Mouse (Mus musculus): ENCODE data around the gene Oxct2b. TPM values are rescaled to one million over a fixed set of nuclear protein-coding genes. Genes with fewer than 3 reads are reported as not detected.

Oxct2b gene
- total RNA-seq (2021) = not detected
- long read RNA-seq, experiment 1 = 0 reads
- long read RNA-seq, experiment 2 = 0 reads

DNA sequence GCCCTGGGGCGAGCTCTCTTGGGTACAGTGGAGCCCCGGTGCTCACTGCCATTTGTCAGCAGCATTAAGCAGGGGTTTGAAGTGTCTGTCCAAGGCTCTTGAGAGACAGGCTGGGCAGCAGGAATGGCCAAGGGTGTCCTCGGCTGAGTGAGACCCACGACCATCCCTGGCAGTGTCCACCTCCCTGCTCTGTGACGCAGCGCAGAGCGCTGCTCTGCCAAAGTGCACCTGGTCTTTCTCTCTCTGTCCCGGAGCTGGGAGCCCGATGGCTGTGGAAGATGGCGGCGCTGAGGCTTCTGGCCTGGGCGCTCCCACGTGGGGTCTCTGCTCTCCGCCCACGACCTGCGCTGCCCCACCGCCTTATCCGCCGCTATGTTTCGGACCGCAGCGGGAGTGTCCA is at the start of gene Oxct2b:
Gene Oxct2b, plus strand, starts transcription at position 256 of the 400 bp plus-strand sequence.
- intact Hi-C loops (cut with DNase I) = no loop called here
- DNase-seq = no peak

DNA sequence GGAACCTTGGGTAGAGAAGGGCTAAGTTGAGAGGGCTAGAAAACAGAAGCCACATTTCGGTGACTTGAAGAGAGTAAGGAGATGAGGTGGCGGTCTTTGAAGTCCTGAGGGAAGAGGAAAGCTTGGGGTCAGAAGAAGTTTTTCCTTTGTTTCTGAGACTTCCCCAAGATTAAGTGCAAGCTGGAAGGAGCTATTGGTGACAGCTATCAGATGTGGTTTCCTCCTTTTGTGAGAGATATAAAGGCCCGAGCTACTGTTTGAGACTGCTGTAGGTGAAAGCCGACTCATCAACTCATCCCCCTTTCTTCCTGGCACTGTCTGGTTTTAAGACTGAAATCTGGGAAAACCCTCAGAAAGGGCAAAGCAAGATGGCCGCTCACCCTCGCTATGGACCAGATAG is 47.4 kb upstream of the Oxct2b start:
- intact Hi-C loops (cut with DNase I) = no loop called here
- Histone ChIP-seq H3K4me3 (no peak overlapping the region), H3K27ac (no peak overlapping the region)
- TF ChIP-seq CTCF (IDR thresholded peaks at IDR 0.05) = no peak
- DNase-seq = no peak

More for the DNA sequence above, at the start of gene Oxct2b:
- Histone ChIP-seq H3K4me3 (no peak within 1 kb of the TSS), H3K27ac (no peak within 1 kb of the TSS)
- TF ChIP-seq CTCF (IDR thresholded peaks at IDR 0.05) = no peak

DNA sequence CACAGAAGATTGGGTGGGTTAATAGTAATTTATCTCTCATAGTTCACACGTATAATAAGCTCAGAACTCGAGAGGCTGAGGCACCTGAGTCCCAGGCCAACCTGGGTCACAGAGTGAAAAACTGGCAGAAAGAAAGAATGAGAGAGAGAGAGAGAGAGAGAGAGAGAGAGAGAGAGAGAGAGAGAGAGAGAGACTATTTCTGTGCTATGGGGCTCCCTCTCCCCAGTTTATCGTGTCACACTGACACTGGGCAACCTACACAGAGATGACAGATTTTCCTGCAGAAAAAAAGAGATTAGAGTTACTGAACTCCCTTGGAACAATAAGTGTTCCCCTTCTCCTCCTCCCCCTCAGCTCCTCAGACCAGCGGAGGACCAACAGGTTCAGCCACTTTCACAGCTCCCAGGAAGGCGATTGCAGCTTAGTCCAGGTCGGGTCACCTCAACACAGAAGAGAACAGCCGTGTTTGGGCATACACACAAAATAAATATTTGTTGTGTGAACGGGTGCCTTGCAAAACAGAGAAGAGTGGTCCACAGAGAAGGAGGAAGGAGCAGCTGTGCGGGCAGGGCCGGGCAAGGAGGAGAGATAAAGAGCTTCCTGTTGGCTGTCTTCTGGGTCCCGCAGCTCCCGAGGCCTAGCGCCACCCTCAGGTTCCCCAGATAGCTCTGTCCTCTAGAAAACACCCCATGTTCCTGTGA is 44.6 kb upstream of the Oxct2b start:
- TF ChIP-seq CTCF (IDR thresholded peaks at IDR 0.05) = peak; percentile 50
- intact Hi-C loops (cut with DNase I) = no loop called here
- peak; percentile 44 for DNase-seq
- peak overlapping the region; percentile 34 for H3K4me3 ChIP-seq
- H3K27ac ChIP-seq = no peak overlapping the region

DNA sequence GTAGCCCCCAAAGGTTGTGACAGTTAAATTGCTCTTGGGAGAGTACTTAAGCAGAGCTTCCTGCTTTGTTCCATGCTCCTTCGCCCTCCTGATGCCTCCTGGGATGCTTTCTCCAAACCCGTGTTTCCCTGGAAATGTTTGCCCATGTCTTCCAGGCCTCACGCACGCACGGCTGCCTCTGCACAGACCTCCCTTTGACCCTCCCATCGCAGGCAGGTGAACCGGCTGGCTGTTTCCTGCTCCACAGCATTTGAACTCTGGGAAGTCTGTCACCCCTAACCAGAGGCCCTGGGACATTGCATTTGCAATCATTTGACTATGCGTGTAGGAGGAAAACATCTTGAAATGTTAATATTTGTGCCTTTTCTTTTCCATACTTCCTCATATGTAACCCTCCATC is 39.1 kb upstream of the Oxct2b start:
- Histone ChIP-seq H3K4me3 (no peak overlapping the region), H3K27ac (no peak overlapping the region)
- no peak for DNase-seq
- intact Hi-C loops (cut with DNase I) = no loop called here
- TF ChIP-seq CTCF (IDR thresholded peaks at IDR 0.05) = no peak

DNA sequence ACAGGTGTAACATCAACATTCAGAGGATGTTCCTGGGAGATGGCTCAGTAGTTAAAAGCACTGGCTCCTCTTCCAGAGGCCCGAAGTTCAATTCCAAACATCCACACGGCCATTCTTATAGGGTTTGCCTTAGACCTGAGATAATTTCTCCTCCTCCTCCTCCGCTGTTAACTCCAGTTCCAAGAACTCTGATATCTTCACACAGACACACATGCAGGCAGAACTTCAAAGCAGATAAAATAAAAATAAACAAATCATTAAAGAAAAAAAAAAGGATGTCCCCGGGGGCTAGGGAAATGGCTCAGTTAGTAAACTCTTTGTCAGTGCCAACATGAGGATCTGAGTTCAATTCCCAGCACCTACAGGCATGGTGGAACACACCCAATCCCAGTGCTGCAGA is 37.8 kb upstream of the Oxct2b start:
- no peak for TF ChIP-seq CTCF (IDR thresholded peaks at IDR 0.05)
- intact Hi-C loops (cut with DNase I) = no loop called here
- DNase-seq = no peak
- H3K27ac ChIP-seq = no peak overlapping the region
- no peak overlapping the region for H3K4me3 ChIP-seq

DNA sequence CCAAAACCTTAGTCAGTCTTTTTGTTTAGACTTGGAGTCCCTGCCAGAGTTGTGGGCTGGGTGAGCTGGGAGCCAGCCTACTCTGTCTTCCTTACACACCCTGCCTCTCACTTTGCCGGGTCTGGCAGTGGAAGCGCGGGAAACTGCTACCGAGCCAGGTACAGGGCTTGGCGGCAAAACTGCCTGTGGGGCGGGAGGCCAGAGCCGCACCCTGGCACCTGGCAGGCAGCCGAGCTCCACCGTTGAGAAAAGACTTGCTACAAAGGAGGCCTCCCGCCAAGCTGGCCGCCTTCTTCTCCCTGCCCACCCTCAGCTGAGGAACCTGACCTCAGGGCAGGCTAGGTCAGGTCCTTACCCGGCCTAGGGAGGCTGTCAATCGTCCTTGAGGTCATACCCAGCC is 35.3 kb upstream of the Oxct2b start:
- no peak for TF ChIP-seq CTCF (IDR thresholded peaks at IDR 0.05)
- H3K27ac ChIP-seq = no peak overlapping the region
- no peak overlapping the region for H3K4me3 ChIP-seq
- intact Hi-C loops (cut with DNase I) = loop anchor here (5.0 kb wide), 2 partner anchors 168 to 183 kb away; no protein-coding TSS in a partner anchor
- no peak for DNase-seq

DNA sequence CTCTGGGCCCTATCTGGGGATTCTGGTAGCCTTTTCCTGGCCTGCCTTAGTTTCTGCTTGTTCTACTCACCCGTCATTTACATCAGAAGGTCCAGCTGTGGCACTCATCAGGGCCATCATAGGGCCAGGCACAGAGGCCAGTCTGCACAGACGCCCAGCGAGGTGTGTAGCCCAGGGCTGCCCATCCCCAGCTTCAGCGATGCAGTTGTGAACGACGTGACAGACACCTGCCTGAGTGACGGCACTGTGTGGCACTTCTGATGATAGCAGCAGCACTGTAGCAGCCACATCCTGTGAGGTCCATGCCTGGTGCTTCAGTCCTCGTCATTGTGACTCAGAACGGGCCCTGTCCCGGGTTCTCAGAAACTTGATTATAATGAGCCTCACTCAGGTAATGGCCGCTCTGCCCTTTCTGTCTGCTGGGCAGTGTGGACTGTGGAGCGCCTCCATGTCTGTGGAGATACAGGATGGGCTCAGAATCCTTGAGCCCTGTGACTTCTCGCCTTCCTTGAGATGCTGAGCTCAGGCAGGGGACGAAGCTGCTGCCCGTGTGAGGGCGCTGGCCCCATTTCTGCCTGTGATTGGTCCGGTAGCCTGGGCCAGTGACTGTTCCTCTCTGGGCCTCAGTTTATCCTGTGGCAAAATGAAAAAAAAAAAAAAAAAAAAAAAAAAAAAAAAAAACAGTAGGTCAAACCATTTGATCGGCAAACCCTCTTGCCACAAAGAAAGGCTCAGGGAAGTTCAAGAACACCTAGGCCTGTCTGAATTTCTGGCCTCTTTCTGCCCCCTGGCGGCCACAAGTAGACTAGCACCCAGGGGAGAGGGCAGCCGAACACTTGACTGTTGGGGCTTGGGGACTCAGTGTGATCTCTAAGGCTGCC is 33.5 kb upstream of the Oxct2b start:
- DNase-seq = peak; percentile 57
- no peak overlapping the region for H3K27ac ChIP-seq
- peak; percentile 88 for TF ChIP-seq CTCF (IDR thresholded peaks at IDR 0.05)
- no peak overlapping the region for H3K4me3 ChIP-seq
- intact Hi-C loops (cut with DNase I) = loop anchor here (1.0 to 5.0 kb wide), 3 partner anchors 87 to 185 kb away; partner anchors contain the start of gene Mycl

DNA sequence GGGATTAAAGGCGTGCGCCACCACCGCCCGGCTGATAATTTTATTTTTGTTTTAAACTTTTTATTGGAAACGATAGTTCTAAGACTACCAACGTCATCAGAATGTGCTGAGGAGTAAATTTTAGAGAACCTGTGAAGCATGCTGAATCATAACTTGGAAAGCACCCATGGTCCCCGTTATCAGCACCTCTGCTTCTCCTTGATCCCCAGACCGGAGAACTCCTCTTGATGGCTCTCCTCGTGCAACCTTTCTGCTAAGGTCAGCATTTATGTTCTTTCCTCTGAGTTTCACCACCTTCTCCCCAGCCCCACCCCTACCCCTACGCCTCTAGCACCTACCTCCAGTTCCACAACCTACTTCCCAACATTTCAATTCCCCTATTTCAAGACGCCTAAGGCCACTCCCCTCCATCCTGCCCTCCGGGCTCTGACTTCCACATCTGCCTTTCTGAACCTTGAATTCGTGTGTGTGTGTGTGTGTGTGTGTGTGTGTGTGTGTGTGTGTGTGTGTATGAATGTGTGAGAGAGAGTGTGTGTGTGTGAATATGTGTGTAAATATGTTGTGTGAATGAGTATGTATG is 32.7 kb upstream of the Oxct2b start:
- no peak for TF ChIP-seq CTCF (IDR thresholded peaks at IDR 0.05)
- intact Hi-C loops (cut with DNase I) = loop anchor here (1.0 to 5.0 kb wide), 3 partner anchors 88 to 186 kb away; partner anchors contain the start of gene Mycl
- Histone ChIP-seq H3K4me3 (no peak overlapping the region), H3K27ac (no peak overlapping the region)
- DNase-seq = no peak

DNA sequence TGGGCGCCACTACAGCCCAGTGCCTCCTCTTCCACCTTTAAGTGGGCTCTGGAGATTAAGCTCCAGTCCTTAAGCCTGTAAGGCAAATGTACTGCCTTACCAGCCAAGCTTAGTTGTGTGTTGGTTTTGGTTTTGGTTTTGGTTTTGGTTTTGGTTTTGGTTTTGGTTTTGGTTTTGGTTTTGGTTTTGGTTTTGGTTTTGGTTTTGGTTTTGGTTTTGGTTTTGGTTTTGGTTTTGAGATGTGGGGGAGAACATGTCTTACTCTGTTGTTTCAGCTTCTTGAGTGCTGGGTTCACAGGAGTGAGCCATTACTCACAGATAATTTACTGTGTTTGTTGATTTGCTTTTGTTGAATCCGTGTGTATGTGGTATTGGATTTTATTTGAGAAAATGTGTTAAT is 30.8 kb upstream of the Oxct2b start:
- no peak for DNase-seq
- no peak overlapping the region for H3K4me3 ChIP-seq
- intact Hi-C loops (cut with DNase I) = no loop called here
- TF ChIP-seq CTCF (IDR thresholded peaks at IDR 0.05) = no peak
- H3K27ac ChIP-seq = no peak overlapping the region

DNA sequence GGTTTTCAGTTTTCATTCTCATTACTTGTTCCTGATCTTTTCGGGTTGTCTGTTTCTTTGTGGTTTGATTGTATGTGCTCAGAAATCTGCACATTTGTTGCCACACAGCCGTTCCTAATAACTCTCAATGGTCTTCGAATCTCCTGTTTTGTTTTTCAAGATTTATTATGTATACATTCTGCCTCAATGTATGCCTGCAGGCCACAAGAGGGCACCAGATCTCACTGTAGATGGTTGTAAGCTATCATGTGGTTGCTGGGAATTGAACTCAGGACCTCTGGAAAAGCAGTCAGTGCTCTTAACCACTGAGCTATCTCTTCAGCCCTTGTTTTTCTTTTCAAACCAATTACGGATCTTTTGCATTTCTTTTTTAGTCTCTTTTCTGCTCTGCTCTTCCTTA is 29.7 kb upstream of the Oxct2b start:
- no peak for TF ChIP-seq CTCF (IDR thresholded peaks at IDR 0.05)
- intact Hi-C loops (cut with DNase I) = no loop called here
- H3K27ac ChIP-seq = no peak overlapping the region

DNA sequence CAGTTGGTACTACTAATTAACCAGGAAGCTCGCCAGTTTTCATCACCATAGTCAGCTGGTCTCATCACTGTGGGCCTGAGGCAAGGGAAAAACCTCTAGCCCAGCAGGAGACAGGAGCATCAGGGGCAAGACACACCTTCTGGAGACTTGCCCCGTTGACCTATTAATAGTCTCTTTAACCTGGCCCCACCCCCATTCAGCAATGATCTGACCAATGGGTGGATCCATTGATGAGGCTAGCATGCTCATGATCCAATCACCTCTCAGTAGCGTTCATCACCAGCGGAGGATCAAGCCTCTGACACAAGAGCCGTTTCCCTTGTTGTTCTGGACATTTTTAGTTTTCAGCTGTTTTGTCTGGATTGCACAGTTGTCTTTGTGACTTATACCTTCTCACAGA is 23.4 kb upstream of the Oxct2b start:
- Histone ChIP-seq H3K27ac (no peak overlapping the region), H3K4me3 (no peak overlapping the region)
- intact Hi-C loops (cut with DNase I) = no loop called here
- no peak for DNase-seq
- no peak for TF ChIP-seq CTCF (IDR thresholded peaks at IDR 0.05)

More for the DNA sequence above, 29.7 kb upstream of the Oxct2b start:
- no peak overlapping the region for H3K4me3 ChIP-seq
- DNase-seq = no peak

DNA sequence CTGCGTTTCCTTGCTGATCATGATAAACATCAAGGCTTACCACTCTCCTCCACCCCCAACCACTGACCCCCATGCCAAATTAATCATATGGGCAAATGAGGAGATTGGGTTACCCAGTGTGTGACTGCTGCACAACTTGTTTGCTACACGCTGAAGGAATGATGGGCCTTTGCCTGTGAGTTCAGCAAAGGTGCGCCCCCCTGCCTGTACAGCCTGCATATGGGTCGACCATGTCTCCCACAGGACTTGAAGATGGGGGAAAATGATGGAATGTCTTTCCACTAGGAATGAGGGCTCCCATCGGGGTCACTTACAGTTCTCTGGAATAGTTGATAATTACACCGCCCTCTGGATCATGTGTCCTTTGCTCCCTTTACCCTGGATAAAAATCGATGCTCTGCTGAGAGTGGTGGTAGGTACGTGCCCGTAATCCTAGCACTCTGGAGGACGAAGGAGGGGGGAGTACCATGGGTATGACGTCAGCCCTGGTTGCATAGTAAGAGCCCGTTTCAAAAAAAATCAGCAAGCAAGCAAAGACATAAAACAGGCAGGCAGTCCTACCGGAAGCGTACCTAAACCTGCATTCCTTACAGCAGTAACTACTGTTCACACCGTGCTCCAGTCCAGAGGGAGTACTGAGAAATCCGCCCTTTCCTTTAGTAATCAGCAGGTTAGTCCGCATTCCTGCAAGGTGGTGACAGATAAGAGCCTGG is 22.8 kb upstream of the Oxct2b start:
- H3K4me3 ChIP-seq = no peak overlapping the region
- TF ChIP-seq CTCF (IDR thresholded peaks at IDR 0.05) = no peak
- no peak for DNase-seq
- no peak overlapping the region for H3K27ac ChIP-seq
- intact Hi-C loops (cut with DNase I) = no loop called here
